Mouse (Mus musculus): ENCODE data around the gene Eipr1. TPM values are rescaled to one million over a fixed set of nuclear protein-coding genes. Genes with fewer than 3 reads are reported as not detected.
"Not testable (repeated sequence)": the region's sequence is repeated elsewhere in the genome, so short reads cannot be mapped to it uniquely, and the experiment has no call there.

Gene Eipr1
- total RNA-seq (2022) = 1 to 10 TPM; 8.9 to 9.6 (median 9.0) TPM

- DNase-seq (ENCODE audit: low spot score) = peak; percentile 92
Observed at GRCm38 (mm10) chr12:28751508-28752263, at the start of gene Eipr1. TSS of gene Eipr1 (plus strand) at chr12:28751803.

- DNase-seq (ENCODE audit: low spot score) = no peak
Observed at GRCm38 (mm10) chr12:28704381-28704780, 47.2 kb upstream of the Eipr1 start.

GRCm38 (mm10) chr12:28705204-28705603, 46.4 kb upstream of the Eipr1 start:
- no peak for DNase-seq (ENCODE audit: low spot score)

GRCm38 (mm10) chr12:28708154-28708553, 43.4 kb upstream of the Eipr1 start:
- DNase-seq (ENCODE audit: low spot score) = no peak

GRCm38 (mm10) chr12:28710566-28711185, 40.9 kb upstream of the Eipr1 start:
- DNase-seq (ENCODE audit: low spot score) = no peak

- DNase-seq (ENCODE audit: low spot score) = no peak
Observed at GRCm38 (mm10) chr12:28714822-28715632, 36.6 kb upstream of the Eipr1 start.

GRCm38 (mm10) chr12:28717066-28717465, 34.5 kb upstream of the Eipr1 start:
- no peak for DNase-seq (ENCODE audit: low spot score)

- no peak for DNase-seq (ENCODE audit: low spot score)
Observed at GRCm38 (mm10) chr12:28718106-28718505, 33.5 kb upstream of the Eipr1 start.

GRCm38 (mm10) chr12:28724366-28724765, 27.2 kb upstream of the Eipr1 start:
- no peak for DNase-seq (ENCODE audit: low spot score)

- no peak for DNase-seq (ENCODE audit: low spot score)
Observed at GRCm38 (mm10) chr12:28726204-28726603, 25.4 kb upstream of the Eipr1 start.

GRCm38 (mm10) chr12:28727061-28727460, 24.5 kb upstream of the Eipr1 start:
- no peak for DNase-seq (ENCODE audit: low spot score)

GRCm38 (mm10) chr12:28732631-28733030, 19.0 kb upstream of the Eipr1 start:
- no peak for DNase-seq (ENCODE audit: low spot score)

- DNase-seq (ENCODE audit: low spot score) = not testable (repeated sequence)
Observed at GRCm38 (mm10) chr12:28733520-28734245, 17.9 kb upstream of the Eipr1 start.

- DNase-seq (ENCODE audit: low spot score) = no peak
Observed at GRCm38 (mm10) chr12:28734271-28734670, 17.3 kb upstream of the Eipr1 start.

GRCm38 (mm10) chr12:28735293-28735692, 16.3 kb upstream of the Eipr1 start:
- no peak for DNase-seq (ENCODE audit: low spot score)

GRCm38 (mm10) chr12:28743328-28743727, 8.3 kb upstream of the Eipr1 start:
- DNase-seq (ENCODE audit: low spot score) = no peak

- peak; percentile 90 for DNase-seq (ENCODE audit: low spot score)
Observed at GRCm38 (mm10) chr12:28750021-28750633, 1.5 kb upstream of the Eipr1 start, which contains the start of gene Trappc12. TSS of gene Trappc12 (minus strand) at chr12:28750472.

- DNase-seq (ENCODE audit: low spot score) = no peak
Observed at GRCm38 (mm10) chr12:28750876-28751275, 727 bp upstream of the Eipr1 start.

- no peak for DNase-seq (ENCODE audit: low spot score)
Observed at GRCm38 (mm10) chr12:28756019-28756418, 4.4 kb downstream of the Eipr1 start.

GRCm38 (mm10) chr12:28769953-28770352, 18.4 kb downstream of the Eipr1 start:
- no peak for DNase-seq (ENCODE audit: low spot score)

- DNase-seq (ENCODE audit: low spot score) = no peak
Observed at GRCm38 (mm10) chr12:28773815-28774214, 22.2 kb downstream of the Eipr1 start.

Measured in heart, adult 8-10 months (tissue).